In genomic region chr6:129721390-129721789, GRCm38 (mm10) we compare ENCODE assay signal across 20 mouse cellular contexts. TPM values are rescaled to one million over a fixed set of nuclear protein-coding genes. Genes with fewer than 3 reads are reported as not detected.
"Had no signal": no experiment of that assay in that cellular context is flagged by ENCODE, and none has a peak within 500 bp of the region (broad histone marks: within the 10 kb centered on the region; RNA-seq: fewer than 3 reads in every experiment).

No protein-coding gene starts in this region.

- ATAC-seq: liver, embryonic 12.5 days had no signal

- H3K4me3 ChIP-seq: limb, embryonic 15.5 days; liver, embryonic 12.5 days; neural tube, embryonic 13.5 days had no signal

- H3K9ac ChIP-seq: limb, embryonic 15.5 days; liver, embryonic 12.5 days; lung, embryonic 14.5 days; neural tube, embryonic 13.5 days had no signal

- DNase-seq: kidney, adult 11 months; kidney, postnatal 36 days; layer of hippocampus, adult 9-11 months; layer of hippocampus, postnatal 36 days; lung, embryonic 14.5 days; lung, postnatal 10 days; lung, postnatal 4 days; midbrain, embryonic 14.5 days; right cerebral cortex, adult 18-20 months; right cerebral cortex, postnatal 25 days; thymus, postnatal 4 days had no signal

- H3K9me3 ChIP-seq: limb, embryonic 15.5 days; liver, embryonic 12.5 days; neural tube, embryonic 13.5 days had no signal

- H3K36me3 ChIP-seq: limb, embryonic 15.5 days; liver, embryonic 12.5 days; neural tube, embryonic 13.5 days had no signal

- H3K27ac ChIP-seq: limb, embryonic 15.5 days; liver, embryonic 12.5 days; neural tube, embryonic 13.5 days; stomach, postnatal 0 days had no signal

- H3K4me2 ChIP-seq: limb, embryonic 15.5 days; liver, embryonic 12.5 days; lung, embryonic 14.5 days; neural tube, embryonic 13.5 days had no signal

- H3K4me1 ChIP-seq: limb, embryonic 15.5 days; liver, embryonic 12.5 days had no signal

- H3K27me3 ChIP-seq: limb, embryonic 15.5 days; liver, embryonic 12.5 days had no signal

RNA-seq across cellular contexts. Expression of gene Klri1, which starts 4.5 kb away (rescaled TPM):
- total RNA-seq: layer of hippocampus, adult 18-20 months; layer of hippocampus, postnatal 36 days; left cerebral cortex, adult 8-10 months; left cerebral cortex, postnatal 25 days had no signal
- polyA plus RNA-seq: kidney, embryonic 14.5 days; limb, embryonic 11.5 days; limb, embryonic 15.5 days; liver, embryonic 12.5 days; lung, embryonic 14.5 days; midbrain, embryonic 14.5 days; neural tube, embryonic 13.5 days; stomach, postnatal 0 days had no signal

RNA-seq across cellular contexts. Expression of gene Klri2, which starts 18.9 kb away (rescaled TPM):
- total RNA-seq: layer of hippocampus, adult 18-20 months; layer of hippocampus, postnatal 36 days; left cerebral cortex, adult 8-10 months; left cerebral cortex, postnatal 25 days had no signal
- polyA plus RNA-seq: kidney, embryonic 14.5 days; limb, embryonic 11.5 days; limb, embryonic 15.5 days; lung, embryonic 14.5 days; midbrain, embryonic 14.5 days; neural tube, embryonic 13.5 days; stomach, postnatal 0 days had no signal

RNA-seq across cellular contexts. Expression of gene Klrc1, which starts 42.6 kb away (rescaled TPM):
- total RNA-seq: layer of hippocampus, adult 18-20 months; layer of hippocampus, postnatal 36 days; left cerebral cortex, adult 8-10 months; left cerebral cortex, postnatal 25 days had no signal
- polyA plus RNA-seq: kidney, embryonic 14.5 days; limb, embryonic 11.5 days; limb, embryonic 15.5 days; liver, embryonic 12.5 days; lung, embryonic 14.5 days; midbrain, embryonic 14.5 days; neural tube, embryonic 13.5 days had no signal
